Mouse (Mus musculus) heart, adult 9 months (tissue): ENCODE results near the gene Gfpt1.
"Not testable (repeated sequence)": the region's sequence is repeated elsewhere in the genome, so short reads cannot be mapped to it uniquely, and the experiment has no call there.

Source experiments
- DNase-seq, 2 experiments: peaks; one replicate each; pipeline ENCODE4 v3.0.0; 2022; ENCODE audit warnings: low spot score in 2 of 2

The Gfpt1 gene

GRCm38 (mm10) chr6:87042004-87042336 lies 676 bp upstream of the Gfpt1 start:
- DNase-seq = no peak

- DNase-seq = no peak
These were observed 478 bp downstream of the Gfpt1 start for GRCm38 (mm10) chr6:87043131-87043516.

GRCm38 (mm10) chr6:87044895-87045294 lies 2.2 kb downstream of the Gfpt1 start:
- no peak for DNase-seq

GRCm38 (mm10) chr6:87045507-87045906 lies 2.9 kb downstream of the Gfpt1 start:
- DNase-seq = no peak

- DNase-seq = not testable (repeated sequence)
These were observed 6.1 kb downstream of the Gfpt1 start for GRCm38 (mm10) chr6:87048712-87049111.

- DNase-seq = no peak
These were observed 9.3 kb downstream of the Gfpt1 start for GRCm38 (mm10) chr6:87051886-87052425.

- no peak for DNase-seq
These were observed 11.5 kb downstream of the Gfpt1 start for GRCm38 (mm10) chr6:87054193-87054592.

GRCm38 (mm10) chr6:87059754-87060153 lies 17.1 kb downstream of the Gfpt1 start:
- DNase-seq = no peak

- DNase-seq = no peak
These were observed 20.9 kb downstream of the Gfpt1 start for GRCm38 (mm10) chr6:87063586-87063985.

GRCm38 (mm10) chr6:87068209-87068608 lies 25.6 kb downstream of the Gfpt1 start:
- DNase-seq = no peak

- no peak for DNase-seq
These were observed 26.7 kb downstream of the Gfpt1 start for GRCm38 (mm10) chr6:87069195-87069900.

GRCm38 (mm10) chr6:87070641-87071040 lies 28.0 kb downstream of the Gfpt1 start:
- no peak for DNase-seq

- no peak for DNase-seq
These were observed 30.1 kb downstream of the Gfpt1 start for GRCm38 (mm10) chr6:87072759-87073158.

- DNase-seq = no peak
These were observed 32.5 kb downstream of the Gfpt1 start for GRCm38 (mm10) chr6:87075092-87075685.

GRCm38 (mm10) chr6:87079457-87079856 lies 36.8 kb downstream of the Gfpt1 start:
- DNase-seq = no peak

- no peak for DNase-seq
These were observed 42.4 kb downstream of the Gfpt1 start for GRCm38 (mm10) chr6:87085026-87085425.

GRCm38 (mm10) chr6:87088356-87088755 lies 45.7 kb downstream of the Gfpt1 start:
- DNase-seq = no peak

- DNase-seq = no peak
These were observed 48.2 kb downstream of the Gfpt1 start for GRCm38 (mm10) chr6:87090877-87091276.

GRCm38 (mm10) chr6:87092476-87092875 lies 49.8 kb downstream of the Gfpt1 start:
- DNase-seq = no peak

GRCm38 (mm10) chr6:87093631-87094030 lies 51.0 kb downstream of the Gfpt1 start:
- not testable (repeated sequence) for DNase-seq

- DNase-seq = no peak
These were observed 56.6 kb downstream of the Gfpt1 start for GRCm38 (mm10) chr6:87099261-87099660.

- DNase-seq = peak in 1 of 2 experiments; percentile 23
These were observed 57.1 kb downstream of the Gfpt1 start for GRCm38 (mm10) chr6:87099671-87100296.
